Mouse (Mus musculus): ENCODE data around the gene Mthfd1. TPM values are rescaled to one million over a fixed set of nuclear protein-coding genes. Genes with fewer than 3 reads are reported as not detected.
A peak's percentile ranks its signal among the peaks of the same experiment; 100 is the strongest.

The Mthfd1 gene
- polyA plus RNA-seq, 1 experiment from 2014 or later = 49.5 TPM

GRCm38 (mm10) chr12:76255499-76255875 lies 389 bp downstream of the Mthfd1 start:
- Histone ChIP-seq H3K9me3 (ENCODE audit: control insufficient read depth, low read length) (no peaks in the 10 kb centered on the region), H3K36me3 (ENCODE audit: control insufficient read depth, insufficient read depth, low read length) (no peaks in the 10 kb centered on the region), H3K27ac (ENCODE audit: low read depth, low read length) (0 out of 2 replicates have a peak overlapping the region, but pooled peaks have one; percentile 10), H3K4me2 (replicated peaks; ENCODE audit: low read depth, low read length) (peak overlapping the region; percentile 80), H3K4me3 (ENCODE audit: low read depth, low read length) (peak overlapping the region; percentile 51), H3K9ac (ENCODE audit: low read depth, low read length) (peak overlapping the region; percentile 57), H3K27me3 (ENCODE audit: control insufficient read depth, insufficient read depth, low read length) (no peaks in the 10 kb centered on the region), H3K4me1 (replicated peaks; ENCODE audit: control insufficient read depth, insufficient read depth, low read length) (peaks cover 3% of the 10 kb centered on the region; the same call in 1 of the 2 replicates)
- no peak for ATAC-seq (ENCODE audit: low FRiP score)
- WGBS = under 1% methylated on average over 11 of the region's 11 CpGs
- DNase-seq (ENCODE audit: low spot score) = no peak

DNA sequence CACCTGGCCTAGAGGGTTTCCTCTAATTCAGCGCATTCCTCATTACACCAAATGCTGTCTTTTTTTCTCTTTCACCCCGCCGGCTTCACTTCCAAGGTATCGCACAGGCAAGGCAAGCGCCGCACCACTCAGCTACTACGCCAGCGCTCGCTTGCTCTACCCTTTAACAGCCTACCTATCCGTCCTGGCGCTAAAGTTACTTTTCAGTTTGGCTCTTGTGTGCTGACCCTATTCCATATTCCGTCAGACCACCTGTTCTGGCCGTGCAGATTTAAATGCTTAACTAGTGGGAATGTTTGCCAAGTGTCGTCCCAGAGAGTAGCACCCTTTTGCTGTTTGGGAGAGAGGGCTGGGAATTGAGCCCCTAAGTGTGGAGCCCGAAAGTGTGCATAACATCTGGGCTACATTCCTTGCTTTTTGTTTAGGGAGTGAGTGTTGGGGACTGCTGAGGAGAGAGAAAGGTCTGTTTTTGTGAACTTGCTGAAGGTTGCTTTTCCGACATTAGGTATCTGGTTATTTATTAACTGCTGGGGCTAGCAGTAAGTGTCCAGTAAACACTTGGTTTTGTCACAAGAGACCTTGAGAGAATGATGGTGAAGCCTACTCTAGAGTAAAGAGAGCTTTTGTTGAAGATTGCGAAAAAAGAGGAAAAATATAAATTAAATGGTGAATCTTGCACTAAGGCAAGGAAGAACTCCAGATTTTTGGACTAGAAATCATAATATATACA lies 1.2 kb downstream of the Mthfd1 start:
- H3K27ac ChIP-seq (ENCODE audit: low read depth, low read length) = no peak overlapping the region
- DNase-seq (ENCODE audit: low spot score) (peak; percentile 39), ATAC-seq (ENCODE audit: low FRiP score) (no peak)
- H3K4me3 ChIP-seq (ENCODE audit: low read depth, low read length) = peak overlapping the region; percentile 51
- WGBS = 6% methylated on average over 17 of the region's 17 CpGs
- no peaks in the 10 kb centered on the region for H3K27me3 ChIP-seq (ENCODE audit: control insufficient read depth, insufficient read depth, low read length)
- no peaks in the 10 kb centered on the region for H3K36me3 ChIP-seq (ENCODE audit: control insufficient read depth, insufficient read depth, low read length)
- H3K9ac ChIP-seq (ENCODE audit: low read depth, low read length) = peak overlapping the region; percentile 57
- H3K9me3 ChIP-seq (ENCODE audit: control insufficient read depth, low read length) = no peaks in the 10 kb centered on the region
- H3K4me2 ChIP-seq (replicated peaks; ENCODE audit: low read depth, low read length) = peak overlapping the region; percentile 80
- peaks cover 3% of the 10 kb centered on the region; the same call in 1 of the 2 replicates for H3K4me1 ChIP-seq (replicated peaks; ENCODE audit: control insufficient read depth, insufficient read depth, low read length)

DNA sequence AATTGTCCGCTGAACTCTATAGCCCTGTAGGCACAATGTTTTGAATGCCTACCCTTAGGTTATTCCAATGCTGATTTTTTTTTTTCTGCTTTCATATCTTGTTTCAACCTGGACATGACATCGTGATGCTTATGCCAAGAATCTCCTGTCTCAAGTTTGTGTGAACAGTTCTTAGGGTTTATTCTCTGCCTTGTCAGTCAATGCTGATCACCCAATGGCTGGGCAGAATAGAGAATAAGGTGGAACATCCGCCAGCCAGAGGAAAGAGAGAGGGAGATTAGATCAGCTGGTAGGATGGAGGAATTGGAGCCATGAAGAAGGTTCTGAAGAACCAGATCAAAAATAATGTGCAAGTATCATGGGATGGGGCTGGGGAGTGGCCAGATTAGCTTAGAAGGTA lies 5.6 kb downstream of the Mthfd1 start:
- Histone ChIP-seq H3K4me2 (replicated peaks; ENCODE audit: low read depth, low read length) (no peak overlapping the region), H3K4me1 (replicated peaks; ENCODE audit: control insufficient read depth, insufficient read depth, low read length) (peaks cover 3% of the 10 kb centered on the region; the same call in 1 of the 2 replicates), H3K36me3 (ENCODE audit: control insufficient read depth, insufficient read depth, low read length) (no peaks in the 10 kb centered on the region), H3K27me3 (ENCODE audit: control insufficient read depth, insufficient read depth, low read length) (no peaks in the 10 kb centered on the region), H3K9me3 (ENCODE audit: control insufficient read depth, low read length) (no peaks in the 10 kb centered on the region), H3K27ac (ENCODE audit: low read depth, low read length) (no peak overlapping the region), H3K4me3 (ENCODE audit: low read depth, low read length) (no peak overlapping the region), H3K9ac (ENCODE audit: low read depth, low read length) (no peak overlapping the region)
- WGBS = 93% methylated on average over 3 of the region's 3 CpGs
- ATAC-seq (ENCODE audit: low FRiP score) = no peak
- no peak for DNase-seq (ENCODE audit: low spot score)

DNA sequence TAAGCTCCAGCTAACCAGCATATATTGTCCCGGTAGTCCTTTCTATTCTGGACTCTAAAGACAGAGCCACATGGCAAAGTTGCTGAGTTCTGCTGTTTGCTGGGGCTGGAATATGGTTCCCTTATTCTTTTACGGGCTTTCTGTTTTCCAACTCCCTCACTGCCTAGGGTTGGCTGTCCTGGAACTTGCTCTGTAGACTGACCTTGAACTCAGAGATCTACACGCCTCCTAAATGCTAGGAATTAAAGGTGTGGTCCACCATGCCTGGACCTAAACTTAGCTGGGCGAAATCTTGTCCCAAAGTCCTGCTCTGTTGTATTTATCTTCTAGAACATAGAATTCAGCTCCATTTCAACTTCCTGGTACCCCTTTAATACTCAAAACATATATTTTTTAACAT lies 6.5 kb downstream of the Mthfd1 start:
- Histone ChIP-seq H3K4me2 (replicated peaks; ENCODE audit: low read depth, low read length) (no peak overlapping the region), H3K27ac (ENCODE audit: low read depth, low read length) (no peak overlapping the region), H3K27me3 (ENCODE audit: control insufficient read depth, insufficient read depth, low read length) (no peaks in the 10 kb centered on the region), H3K36me3 (ENCODE audit: control insufficient read depth, insufficient read depth, low read length) (no peaks in the 10 kb centered on the region), H3K9ac (ENCODE audit: low read depth, low read length) (no peak overlapping the region), H3K4me3 (ENCODE audit: low read depth, low read length) (no peak overlapping the region), H3K9me3 (ENCODE audit: control insufficient read depth, low read length) (no peaks in the 10 kb centered on the region), H3K4me1 (replicated peaks; ENCODE audit: control insufficient read depth, insufficient read depth, low read length) (no peaks in the 10 kb centered on the region)
- ATAC-seq (ENCODE audit: low FRiP score) (no peak), DNase-seq (ENCODE audit: low spot score) (no peak)
- WGBS = 90% methylated on average over 4 of the region's 4 CpGs

DNA sequence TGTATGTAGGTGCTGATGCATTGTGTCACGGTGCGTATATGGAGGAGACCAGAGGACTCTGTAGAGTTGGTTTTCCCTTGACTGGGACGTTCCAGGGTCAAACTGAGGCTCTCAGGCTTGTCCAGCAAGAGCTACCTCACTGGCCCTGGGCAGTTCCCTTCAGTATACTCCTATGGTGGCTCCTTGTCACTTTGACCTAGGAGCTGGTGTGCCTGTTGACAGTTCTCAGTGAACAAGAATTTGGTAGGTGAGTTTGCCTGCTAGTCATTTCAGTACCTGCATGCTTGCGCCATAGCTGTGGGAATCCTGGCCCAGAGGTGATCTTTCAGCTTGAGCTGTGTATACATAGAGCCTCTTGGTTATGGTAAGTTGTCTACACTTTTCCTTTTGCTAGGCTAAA lies 7.8 kb downstream of the Mthfd1 start:
- Histone ChIP-seq H3K36me3 (ENCODE audit: control insufficient read depth, insufficient read depth, low read length) (no peaks in the 10 kb centered on the region), H3K4me2 (replicated peaks; ENCODE audit: low read depth, low read length) (no peak overlapping the region), H3K9me3 (ENCODE audit: control insufficient read depth, low read length) (no peaks in the 10 kb centered on the region), H3K27me3 (ENCODE audit: control insufficient read depth, insufficient read depth, low read length) (no peaks in the 10 kb centered on the region), H3K4me3 (ENCODE audit: low read depth, low read length) (no peak overlapping the region), H3K27ac (ENCODE audit: low read depth, low read length) (no peak overlapping the region), H3K4me1 (replicated peaks; ENCODE audit: control insufficient read depth, insufficient read depth, low read length) (no peaks in the 10 kb centered on the region), H3K9ac (ENCODE audit: low read depth, low read length) (no peak overlapping the region)
- DNase-seq (ENCODE audit: low spot score) (no peak), ATAC-seq (ENCODE audit: low FRiP score) (no peak)
- 94% methylated on average over 4 of the region's 4 CpGs for WGBS

GRCm38 (mm10) chr12:76263876-76264275 lies 8.8 kb downstream of the Mthfd1 start:
- Histone ChIP-seq H3K27ac (ENCODE audit: low read depth, low read length) (no peak overlapping the region), H3K4me1 (replicated peaks; ENCODE audit: control insufficient read depth, insufficient read depth, low read length) (no peaks in the 10 kb centered on the region), H3K9me3 (ENCODE audit: control insufficient read depth, low read length) (no peaks in the 10 kb centered on the region), H3K27me3 (ENCODE audit: control insufficient read depth, insufficient read depth, low read length) (no peaks in the 10 kb centered on the region), H3K36me3 (ENCODE audit: control insufficient read depth, insufficient read depth, low read length) (no peaks in the 10 kb centered on the region), H3K4me2 (replicated peaks; ENCODE audit: low read depth, low read length) (no peak overlapping the region), H3K9ac (ENCODE audit: low read depth, low read length) (no peak overlapping the region), H3K4me3 (ENCODE audit: low read depth, low read length) (no peak overlapping the region)
- WGBS = 32% methylated on average over 1 of the region's 1 CpGs
- ATAC-seq (ENCODE audit: low FRiP score) = no peak
- DNase-seq (ENCODE audit: low spot score) = no peak

- ATAC-seq (ENCODE audit: low FRiP score) (no peak), DNase-seq (ENCODE audit: low spot score) (no peak)
- 95% methylated on average over 9 of the region's 9 CpGs for WGBS
- Histone ChIP-seq H3K4me1 (replicated peaks; ENCODE audit: control insufficient read depth, insufficient read depth, low read length) (no peaks in the 10 kb centered on the region), H3K27me3 (ENCODE audit: control insufficient read depth, insufficient read depth, low read length) (no peaks in the 10 kb centered on the region), H3K36me3 (ENCODE audit: control insufficient read depth, insufficient read depth, low read length) (no peaks in the 10 kb centered on the region), H3K27ac (ENCODE audit: low read depth, low read length) (no peak overlapping the region), H3K4me2 (replicated peaks; ENCODE audit: low read depth, low read length) (no peak overlapping the region), H3K4me3 (ENCODE audit: low read depth, low read length) (no peak overlapping the region), H3K9me3 (ENCODE audit: control insufficient read depth, low read length) (no peaks in the 10 kb centered on the region), H3K9ac (ENCODE audit: low read depth, low read length) (no peak overlapping the region)
Measured at GRCm38 (mm10) chr12:76264325-76264965, 9.3 kb downstream of the Mthfd1 start.

- ATAC-seq (ENCODE audit: low FRiP score) = no peak
- no peaks in the 10 kb centered on the region for H3K9me3 ChIP-seq (ENCODE audit: control insufficient read depth, low read length)
- no peak for DNase-seq (ENCODE audit: low spot score)
Measured at GRCm38 (mm10) chr12:76265001-76265400, 9.9 kb downstream of the Mthfd1 start.

GRCm38 (mm10) chr12:76266875-76267274 lies 11.8 kb downstream of the Mthfd1 start:
- H3K4me3 ChIP-seq (ENCODE audit: low read depth, low read length) = no peak overlapping the region
- ATAC-seq (ENCODE audit: low FRiP score) = no peak
- no peaks in the 10 kb centered on the region for H3K36me3 ChIP-seq (ENCODE audit: control insufficient read depth, insufficient read depth, low read length)
- DNase-seq (ENCODE audit: low spot score) = peak; percentile 67
- H3K9ac ChIP-seq (ENCODE audit: low read depth, low read length) = no peak overlapping the region
- H3K4me2 ChIP-seq (replicated peaks; ENCODE audit: low read depth, low read length) = no peak overlapping the region
- H3K27me3 ChIP-seq (ENCODE audit: control insufficient read depth, insufficient read depth, low read length) = no peaks in the 10 kb centered on the region
- WGBS = 86% methylated on average over 9 of the region's 9 CpGs
- no peaks in the 10 kb centered on the region for H3K9me3 ChIP-seq (ENCODE audit: control insufficient read depth, low read length)
- H3K27ac ChIP-seq (ENCODE audit: low read depth, low read length) = no peak overlapping the region
- H3K4me1 ChIP-seq (replicated peaks; ENCODE audit: control insufficient read depth, insufficient read depth, low read length) = no peaks in the 10 kb centered on the region

More at GRCm38 (mm10) chr12:76265001-76265400, 9.9 kb downstream of the Mthfd1 start:
- Histone ChIP-seq H3K27ac (ENCODE audit: low read depth, low read length) (no peak overlapping the region), H3K36me3 (ENCODE audit: control insufficient read depth, insufficient read depth, low read length) (no peaks in the 10 kb centered on the region), H3K9ac (ENCODE audit: low read depth, low read length) (no peak overlapping the region), H3K4me3 (ENCODE audit: low read depth, low read length) (no peak overlapping the region), H3K4me2 (replicated peaks; ENCODE audit: low read depth, low read length) (no peak overlapping the region), H3K27me3 (ENCODE audit: control insufficient read depth, insufficient read depth, low read length) (no peaks in the 10 kb centered on the region), H3K4me1 (replicated peaks; ENCODE audit: control insufficient read depth, insufficient read depth, low read length) (no peaks in the 10 kb centered on the region)
- 81% methylated on average over 6 of the region's 6 CpGs for WGBS

All from hindbrain, embryonic 11.5 days (tissue).